13 mouse cellular contexts compared by ENCODE assay signal in genomic region chr3:89770425-89771002, GRCm38 (mm10).
"Had no signal": no experiment of that assay in that cellular context is flagged by ENCODE, and none has a peak within 500 bp of the region (broad histone marks: within the 10 kb centered on the region; RNA-seq: fewer than 3 reads in every experiment).

No protein-coding gene starts in this region.

- H3K27me3 ChIP-seq: stomach, embryonic 15.5 days had no signal

- H3K9ac ChIP-seq: limb, embryonic 15.5 days; liver, embryonic 14.5 days; stomach, embryonic 15.5 days had no signal

- H3K36me3 ChIP-seq: limb, embryonic 15.5 days; stomach, embryonic 15.5 days had no signal

- H3K9me3 ChIP-seq: limb, embryonic 15.5 days; megakaryocyte, embryonic 14.5 days; stomach, embryonic 15.5 days had no signal

- DNase-seq: kidney, adult 8-10 months; kidney, postnatal 25 days; lung, adult 18-20 months; lung, postnatal 36 days; right cerebral cortex, postnatal 14 days; thymus, adult 2 months; thymus, postnatal 25 days had no signal

- H3K4me2 ChIP-seq: limb, embryonic 15.5 days; stomach, embryonic 15.5 days had no signal

- H3K4me3 ChIP-seq: left cerebral cortex, adult 2 months; limb, embryonic 15.5 days; megakaryocyte, embryonic 14.5 days; stomach, embryonic 15.5 days had no signal

- H3K27ac ChIP-seq: left cerebral cortex, adult 2 months; limb, embryonic 15.5 days; liver, embryonic 14.5 days; stomach, embryonic 15.5 days had no signal

- ATAC-seq: intestine, postnatal 0 days had no signal
